Mouse (Mus musculus): ENCODE measurements around the gene Inpp5k. TPM values are rescaled to one million over a fixed set of nuclear protein-coding genes. Genes with fewer than 3 reads are reported as not detected.
"Not testable (repeated sequence)": the region's sequence is repeated elsewhere in the genome, so short reads cannot be mapped to it uniquely, and the experiment has no call there.

Gene Inpp5k
- polyA plus RNA-seq, 1 experiment from 2014 or later: 59.3 TPM

DNA sequence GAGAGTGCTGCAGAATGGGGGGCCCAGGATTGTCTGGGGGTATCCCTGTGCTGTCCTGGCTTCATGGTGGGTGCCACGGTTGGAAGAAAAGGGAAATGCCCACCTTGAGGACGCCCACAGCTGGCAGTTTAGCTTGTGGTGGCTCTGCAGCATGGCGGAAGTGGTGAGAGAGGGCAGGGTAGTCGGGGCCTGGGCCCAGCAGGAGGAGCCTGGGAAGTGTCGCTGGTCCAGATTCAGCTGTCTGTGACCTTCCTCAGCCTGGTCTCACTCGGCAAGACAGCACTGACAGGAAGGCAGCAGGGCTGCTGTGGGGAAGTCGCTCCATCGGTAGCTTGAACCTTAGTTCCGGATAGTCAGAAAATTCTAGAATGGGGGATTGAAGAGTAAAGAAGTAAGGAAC, 36.4 kb upstream of the Inpp5k start:
- no peak overlapping the region for H3K4me2 ChIP-seq (ENCODE audit: low read length)
- peaks cover 8% of the 10 kb centered on the region for H3K4me1 ChIP-seq (replicated peaks; ENCODE audit: control insufficient read depth, insufficient read depth, low read length)
- H3K9me3 ChIP-seq (ENCODE audit: control insufficient read depth, low read length): no peaks in the 10 kb centered on the region
- peaks cover 11% of the 10 kb centered on the region; the same call in 1 of the 2 replicates for H3K36me3 ChIP-seq (ENCODE audit: control insufficient read depth, insufficient read depth)
- 85% methylated on average over 9 of the region's 9 CpGs for WGBS
- H3K9ac ChIP-seq (replicated peaks; ENCODE audit: low read depth, low read length): no peak overlapping the region
- no peak overlapping the region for H3K27ac ChIP-seq (ENCODE audit: low read length)
- no peaks in the 10 kb centered on the region for H3K27me3 ChIP-seq (replicated peaks; ENCODE audit: control insufficient read depth, insufficient read depth, low read length)
- no peak for ATAC-seq
- no peak overlapping the region for H3K4me3 ChIP-seq (replicated peaks; ENCODE audit: low read length)

DNA sequence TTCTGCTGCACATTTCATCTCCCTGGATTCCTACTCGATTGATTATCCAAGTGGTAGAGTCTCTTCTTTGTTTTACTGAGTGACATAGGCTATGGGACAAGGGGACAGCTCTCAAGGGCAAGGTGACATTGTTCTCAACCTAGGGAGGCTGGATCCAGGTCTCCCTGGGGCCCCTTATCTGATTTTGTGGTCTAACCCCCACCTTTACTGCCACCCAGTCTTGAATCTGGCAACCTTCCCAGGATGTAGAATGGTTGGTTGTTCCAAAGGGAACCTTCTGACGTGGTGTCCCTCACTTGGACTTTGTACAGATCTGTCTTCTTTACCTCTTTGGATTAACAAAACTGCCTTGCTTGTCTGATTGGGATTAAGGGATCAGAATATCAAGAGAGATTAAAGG, 35.4 kb upstream of the Inpp5k start:
- WGBS: 60% methylated on average over 2 of the region's 2 CpGs
- Histone ChIP-seq H3K9me3 (ENCODE audit: control insufficient read depth, low read length) (no peaks in the 10 kb centered on the region), H3K4me2 (ENCODE audit: low read length) (no peak overlapping the region), H3K9ac (replicated peaks; ENCODE audit: low read depth, low read length) (no peak overlapping the region), H3K27ac (ENCODE audit: low read length) (no peak overlapping the region), H3K4me3 (replicated peaks; ENCODE audit: low read length) (no peak overlapping the region), H3K27me3 (replicated peaks; ENCODE audit: control insufficient read depth, insufficient read depth, low read length) (no peaks in the 10 kb centered on the region), H3K4me1 (replicated peaks; ENCODE audit: control insufficient read depth, insufficient read depth, low read length) (no peaks in the 10 kb centered on the region), H3K36me3 (ENCODE audit: control insufficient read depth, insufficient read depth) (peaks cover 11% of the 10 kb centered on the region; the same call in 1 of the 2 replicates)
- ATAC-seq: no peak

DNA sequence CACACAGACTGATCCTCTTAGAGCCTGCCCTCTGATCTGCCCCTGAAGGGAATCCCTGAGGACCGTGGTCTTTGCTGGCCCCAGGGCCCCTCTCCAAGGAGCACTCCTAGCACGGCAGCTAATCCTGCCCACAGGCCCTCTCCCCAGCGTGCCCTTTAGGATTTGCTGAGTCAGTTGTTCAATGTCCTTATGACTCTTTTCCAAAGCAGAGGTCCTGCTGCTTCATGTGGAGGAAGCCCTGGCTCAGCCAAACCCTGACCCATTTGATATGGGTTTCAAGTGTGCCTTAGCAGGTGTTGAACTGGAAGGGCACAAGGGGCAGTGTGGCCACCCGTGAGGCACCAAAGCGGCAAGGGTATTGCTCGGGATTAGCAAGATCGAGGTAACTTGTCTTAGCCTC, 35.0 kb upstream of the Inpp5k start:
- no peaks in the 10 kb centered on the region for H3K27me3 ChIP-seq (replicated peaks; ENCODE audit: control insufficient read depth, insufficient read depth, low read length)
- H3K36me3 ChIP-seq (ENCODE audit: control insufficient read depth, insufficient read depth): peaks cover 11% of the 10 kb centered on the region; the same call in 1 of the 2 replicates
- no peak overlapping the region for H3K9ac ChIP-seq (replicated peaks; ENCODE audit: low read depth, low read length)
- ATAC-seq: no peak
- 68% methylated on average over 7 of the region's 7 CpGs for WGBS
- no peak overlapping the region for H3K27ac ChIP-seq (ENCODE audit: low read length)
- H3K4me2 ChIP-seq (ENCODE audit: low read length): no peak overlapping the region
- H3K4me3 ChIP-seq (replicated peaks; ENCODE audit: low read length): no peak overlapping the region
- no peaks in the 10 kb centered on the region for H3K4me1 ChIP-seq (replicated peaks; ENCODE audit: control insufficient read depth, insufficient read depth, low read length)
- no peaks in the 10 kb centered on the region for H3K9me3 ChIP-seq (ENCODE audit: control insufficient read depth, low read length)

DNA sequence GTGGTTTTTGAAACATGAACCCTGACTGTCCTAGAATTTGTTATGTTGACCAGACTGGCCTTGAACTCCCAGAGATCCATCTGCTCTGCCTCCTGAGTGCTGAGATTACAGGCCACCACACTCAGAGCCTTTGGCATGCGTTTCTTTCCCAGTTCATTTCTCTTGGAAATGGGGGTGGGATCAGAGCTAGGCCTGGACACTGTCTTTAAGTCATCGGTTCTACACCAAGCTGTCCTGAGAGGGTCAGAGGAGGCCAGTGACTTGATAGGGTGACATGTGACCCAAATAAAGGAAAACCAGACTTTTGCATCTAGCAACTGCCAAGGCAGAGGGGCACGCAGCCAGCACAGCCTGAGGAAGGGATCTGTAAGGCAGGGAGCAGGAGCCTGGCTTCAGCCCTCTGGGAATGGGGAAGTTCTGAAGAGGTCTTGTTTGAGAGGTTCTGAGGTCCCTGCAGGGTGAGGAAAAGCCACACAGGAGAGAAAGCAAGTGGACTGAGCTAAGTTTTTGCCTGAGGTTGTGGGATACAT, 34.0 kb upstream of the Inpp5k start:
- Histone ChIP-seq H3K27ac (ENCODE audit: low read length) (no peak overlapping the region), H3K4me1 (replicated peaks; ENCODE audit: control insufficient read depth, insufficient read depth, low read length) (no peaks in the 10 kb centered on the region), H3K4me2 (ENCODE audit: low read length) (no peak overlapping the region), H3K27me3 (replicated peaks; ENCODE audit: control insufficient read depth, insufficient read depth, low read length) (no peaks in the 10 kb centered on the region), H3K9me3 (ENCODE audit: control insufficient read depth, low read length) (no peaks in the 10 kb centered on the region), H3K4me3 (replicated peaks; ENCODE audit: low read length) (no peak overlapping the region), H3K9ac (replicated peaks; ENCODE audit: low read depth, low read length) (no peak overlapping the region), H3K36me3 (ENCODE audit: control insufficient read depth, insufficient read depth) (peaks cover 17% of the 10 kb centered on the region; the same call in 1 of the 2 replicates)
- ATAC-seq: no peak
- 92% methylated on average over 3 of the region's 3 CpGs for WGBS

DNA sequence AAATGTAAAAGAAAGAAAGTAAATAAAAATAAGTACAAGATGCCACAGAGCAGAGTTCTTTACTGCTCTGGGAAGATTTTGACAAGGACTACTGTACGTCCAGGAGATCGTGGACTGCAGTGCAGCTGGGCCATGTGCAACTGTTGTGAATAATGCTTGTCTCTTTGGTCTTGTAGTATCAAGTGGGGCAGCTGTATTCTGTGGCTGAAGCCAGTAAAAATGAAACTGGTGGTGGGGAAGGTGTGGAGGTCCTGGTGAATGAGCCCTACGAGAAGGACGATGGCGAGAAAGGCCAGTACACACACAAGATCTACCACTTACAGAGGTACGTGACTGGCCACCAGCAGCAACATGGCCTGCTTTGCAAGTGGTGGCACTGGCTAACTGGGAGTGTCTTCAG, 32.8 kb upstream of the Inpp5k start:
- Histone ChIP-seq H3K4me1 (replicated peaks; ENCODE audit: control insufficient read depth, insufficient read depth, low read length) (no peaks in the 10 kb centered on the region), H3K4me2 (ENCODE audit: low read length) (no peak overlapping the region), H3K36me3 (ENCODE audit: control insufficient read depth, insufficient read depth) (peaks cover 20% of the 10 kb centered on the region; the same call in 1 of the 2 replicates), H3K4me3 (replicated peaks; ENCODE audit: low read length) (no peak overlapping the region), H3K9ac (replicated peaks; ENCODE audit: low read depth, low read length) (no peak overlapping the region), H3K27me3 (replicated peaks; ENCODE audit: control insufficient read depth, insufficient read depth, low read length) (no peaks in the 10 kb centered on the region), H3K27ac (ENCODE audit: low read length) (no peak overlapping the region), H3K9me3 (ENCODE audit: control insufficient read depth, low read length) (no peaks in the 10 kb centered on the region)
- 92% methylated on average over 6 of the region's 6 CpGs for WGBS
- ATAC-seq: no peak

DNA sequence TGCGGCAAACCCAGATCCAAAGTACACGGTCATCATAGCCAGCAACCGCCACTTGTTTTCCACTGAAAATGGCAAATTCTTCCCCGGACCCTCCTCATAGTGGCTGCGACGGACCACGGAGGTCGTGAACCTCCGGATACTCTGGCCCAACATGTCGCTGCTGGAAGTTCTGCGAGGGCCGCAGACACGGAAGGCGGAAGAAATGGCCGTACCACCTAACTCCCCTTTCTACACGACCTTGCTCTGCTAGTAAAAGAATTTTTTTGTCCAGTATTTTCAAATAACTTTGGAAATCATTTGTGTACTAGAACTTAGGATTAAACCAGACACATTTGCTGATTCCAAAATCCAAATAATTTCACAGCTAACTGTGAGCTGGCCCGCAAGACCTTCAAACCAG, 31.0 kb upstream of the Inpp5k start:
- not testable (repeated sequence) for H3K4me1 ChIP-seq (replicated peaks; ENCODE audit: control insufficient read depth, insufficient read depth, low read length); H3K27me3 ChIP-seq (replicated peaks; ENCODE audit: control insufficient read depth, insufficient read depth, low read length); H3K9me3 ChIP-seq (ENCODE audit: control insufficient read depth, low read length); H3K4me3 ChIP-seq (replicated peaks; ENCODE audit: low read length); H3K27ac ChIP-seq (ENCODE audit: low read length); ATAC-seq; H3K4me2 ChIP-seq (ENCODE audit: low read length); H3K9ac ChIP-seq (replicated peaks; ENCODE audit: low read depth, low read length)
- WGBS: 91% methylated on average over 15 of the region's 17 CpGs
- H3K36me3 ChIP-seq (ENCODE audit: control insufficient read depth, insufficient read depth): peaks cover 18% of the 10 kb centered on the region; the same call in 1 of the 2 replicates

DNA sequence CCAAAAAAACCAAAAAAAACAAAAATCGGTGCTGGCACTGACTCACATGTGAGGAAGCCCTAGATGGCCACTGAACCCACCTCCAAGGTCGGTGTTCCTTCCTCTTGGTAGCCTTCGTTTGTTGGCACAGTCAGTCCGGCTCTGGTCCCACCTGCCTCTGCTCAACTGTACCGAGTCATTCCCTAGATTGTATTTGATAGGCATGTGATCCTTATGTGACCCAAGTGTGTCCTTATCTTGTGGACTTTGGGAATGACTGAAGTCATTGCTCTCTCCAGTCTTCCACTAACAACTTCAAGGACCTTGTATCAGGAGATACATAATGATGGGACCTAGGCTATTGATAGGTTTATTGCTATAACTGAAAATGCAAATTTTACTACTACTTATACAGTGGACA, 26.0 kb upstream of the Inpp5k start:
- Histone ChIP-seq H3K36me3 (ENCODE audit: control insufficient read depth, insufficient read depth) (peaks cover 16% of the 10 kb centered on the region; the same call in 1 of the 2 replicates), H3K27ac (ENCODE audit: low read length) (no peak overlapping the region)
- 92% methylated on average over 5 of the region's 5 CpGs for WGBS

DNA sequence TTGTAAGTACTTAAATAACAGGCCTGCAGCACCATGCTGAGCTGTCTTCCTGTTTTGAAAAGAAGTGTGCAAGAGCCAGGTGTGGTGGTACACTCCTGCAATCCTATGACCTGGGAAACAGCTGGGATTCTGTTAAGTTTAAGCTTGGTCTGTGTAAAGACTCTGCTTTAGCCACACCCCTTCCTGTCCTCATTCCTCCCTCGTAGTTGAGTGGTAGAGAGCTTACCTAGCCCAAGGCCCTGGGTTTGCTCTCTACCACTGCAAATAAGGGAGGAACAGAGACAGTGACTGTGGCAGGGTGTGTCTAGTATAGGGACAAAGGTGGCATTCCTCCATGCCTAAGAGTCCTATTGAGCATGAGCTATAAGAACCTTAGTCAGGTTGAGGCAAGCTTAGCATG, 25.5 kb upstream of the Inpp5k start:
- Histone ChIP-seq H3K27ac (ENCODE audit: low read length) (no peak overlapping the region), H3K9me3 (ENCODE audit: control insufficient read depth, low read length) (no peaks in the 10 kb centered on the region), H3K27me3 (replicated peaks; ENCODE audit: control insufficient read depth, insufficient read depth, low read length) (no peaks in the 10 kb centered on the region), H3K4me2 (ENCODE audit: low read length) (no peak overlapping the region), H3K36me3 (ENCODE audit: control insufficient read depth, insufficient read depth) (peaks cover 21% of the 10 kb centered on the region; the same call in 1 of the 2 replicates), H3K4me3 (replicated peaks; ENCODE audit: low read length) (no peak overlapping the region), H3K4me1 (replicated peaks; ENCODE audit: control insufficient read depth, insufficient read depth, low read length) (no peaks in the 10 kb centered on the region), H3K9ac (replicated peaks; ENCODE audit: low read depth, low read length) (no peak overlapping the region)
- ATAC-seq: no peak
- 79% methylated on average over 1 of the region's 1 CpGs for WGBS

More for the DNA sequence above, 26.0 kb upstream of the Inpp5k start:
- ATAC-seq: no peak
- Histone ChIP-seq H3K9me3 (ENCODE audit: control insufficient read depth, low read length) (no peaks in the 10 kb centered on the region), H3K4me1 (replicated peaks; ENCODE audit: control insufficient read depth, insufficient read depth, low read length) (no peaks in the 10 kb centered on the region), H3K4me3 (replicated peaks; ENCODE audit: low read length) (no peak overlapping the region), H3K4me2 (ENCODE audit: low read length) (no peak overlapping the region), H3K9ac (replicated peaks; ENCODE audit: low read depth, low read length) (no peak overlapping the region), H3K27me3 (replicated peaks; ENCODE audit: control insufficient read depth, insufficient read depth, low read length) (no peaks in the 10 kb centered on the region)

DNA sequence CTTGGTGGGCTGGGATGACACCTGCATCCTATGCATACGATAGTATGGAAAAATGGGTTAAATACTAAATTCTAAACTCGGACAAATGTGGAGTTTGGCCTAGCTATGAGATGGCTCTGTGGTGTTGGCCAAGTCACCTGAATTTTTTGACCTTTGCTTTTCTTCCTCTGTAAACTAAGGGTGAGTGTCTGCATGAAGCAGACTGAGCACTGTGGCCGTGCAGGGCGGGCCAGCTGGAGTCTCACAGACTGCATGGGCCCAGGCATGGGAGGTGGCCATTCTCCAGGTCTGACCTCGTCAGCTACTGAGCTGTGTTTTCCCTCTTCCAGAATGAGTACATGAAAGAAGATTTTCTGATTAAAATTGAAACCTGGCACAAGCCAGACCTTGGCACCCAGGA, 22.0 kb upstream of the Inpp5k start:
- Histone ChIP-seq H3K36me3 (ENCODE audit: control insufficient read depth, insufficient read depth) (peaks cover 19% of the 10 kb centered on the region; the same call in 1 of the 2 replicates), H3K9me3 (ENCODE audit: control insufficient read depth, low read length) (no peaks in the 10 kb centered on the region), H3K4me3 (replicated peaks; ENCODE audit: low read length) (no peak overlapping the region), H3K4me2 (ENCODE audit: low read length) (no peak overlapping the region), H3K27ac (ENCODE audit: low read length) (no peak overlapping the region), H3K9ac (replicated peaks; ENCODE audit: low read depth, low read length) (no peak overlapping the region), H3K27me3 (replicated peaks; ENCODE audit: control insufficient read depth, insufficient read depth, low read length) (no peaks in the 10 kb centered on the region), H3K4me1 (replicated peaks; ENCODE audit: control insufficient read depth, insufficient read depth, low read length) (no peaks in the 10 kb centered on the region)
- no peak for ATAC-seq
- WGBS: 88% methylated on average over 5 of the region's 5 CpGs

DNA sequence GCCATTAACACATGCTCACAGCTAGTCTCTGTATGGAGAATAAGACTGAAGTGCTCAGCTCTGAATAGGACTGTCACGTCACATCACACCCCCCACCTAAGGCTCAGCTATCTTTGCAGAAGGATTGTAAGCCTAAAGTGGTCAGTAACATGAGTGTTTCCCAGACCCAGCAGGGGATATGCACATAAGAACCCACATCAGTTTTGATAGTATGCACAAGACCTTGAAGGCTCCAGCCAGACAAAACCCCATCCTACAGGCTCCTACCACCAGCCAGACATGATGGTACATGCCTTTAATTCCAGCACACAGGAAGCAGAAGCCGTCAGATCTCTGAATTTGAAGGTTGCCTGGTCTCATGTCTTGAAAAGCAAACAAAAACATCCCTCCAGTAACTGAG, 20.8 kb upstream of the Inpp5k start:
- no peak overlapping the region for H3K27ac ChIP-seq (ENCODE audit: low read length)
- peaks cover 23% of the 10 kb centered on the region for H3K36me3 ChIP-seq (ENCODE audit: control insufficient read depth, insufficient read depth)
- H3K27me3 ChIP-seq (replicated peaks; ENCODE audit: control insufficient read depth, insufficient read depth, low read length): no peaks in the 10 kb centered on the region
- no peak for ATAC-seq
- H3K4me3 ChIP-seq (replicated peaks; ENCODE audit: low read length): no peak overlapping the region
- 83% methylated on average over 2 of the region's 2 CpGs for WGBS
- H3K9ac ChIP-seq (replicated peaks; ENCODE audit: low read depth, low read length): no peak overlapping the region
- no peaks in the 10 kb centered on the region for H3K4me1 ChIP-seq (replicated peaks; ENCODE audit: control insufficient read depth, insufficient read depth, low read length)
- no peaks in the 10 kb centered on the region for H3K9me3 ChIP-seq (ENCODE audit: control insufficient read depth, low read length)
- H3K4me2 ChIP-seq (ENCODE audit: low read length): no peak overlapping the region
